Mouse (Mus musculus) limb, embryonic 11.5 days (tissue): ENCODE data around the gene Colq. TPM values are rescaled to one million over a fixed set of nuclear protein-coding genes. Genes with fewer than 3 reads are reported as not detected.

ENCODE experiments used
- ATAC-seq: fragments of 200-750 bp; cut with Nextera tagmentation; 2 replicates; pipeline ENCODE4 v1.8.0; 2017; ENCODE audit warnings: low read depth; ENCODE audit not compliant: insufficient number of reproducible peaks, low FRiP score, low TSS enrichment
- DNase-seq: peaks from one replicate; pipeline ENCODE4 v3.0.0-alpha.2; 2015; ENCODE audit warnings: low spot score
- H3K27ac ChIP-seq: fragments of 300-500 bp; sonication (generic); replicated peaks from 2 replicates; pipeline ENCODE4 v1.5.1; 2014; ENCODE audit warnings: low read depth, mild to moderate bottlenecking, low read length
- H3K27me3 ChIP-seq: fragments of 300-500 bp; sonication (generic); 2 replicates; pipeline ENCODE4 v1.6.1; 2014; ENCODE audit warnings: mild to moderate bottlenecking, low read length, mixed read lengths; ENCODE audit not compliant: control insufficient read depth, insufficient read depth
- H3K36me3 ChIP-seq: fragments of 300-500 bp; sonication (generic); 2 replicates; pipeline ENCODE4 v1.6.1; 2014; ENCODE audit warnings: mild to moderate bottlenecking, low read length, moderate library complexity, mixed read lengths; ENCODE audit not compliant: control insufficient read depth, insufficient read depth
- H3K4me1 ChIP-seq: fragments of 300-500 bp; sonication (generic); 2 replicates; pipeline ENCODE4 v1.6.1; 2014; ENCODE audit warnings: low read length, mixed read lengths; ENCODE audit not compliant: control insufficient read depth, insufficient read depth
- H3K4me2 ChIP-seq: fragments of 300-500 bp; sonication (generic); 2 replicates; pipeline ENCODE4 v1.6.1; 2014; ENCODE audit warnings: low read depth, mild to moderate bottlenecking, moderate library complexity; ENCODE audit not compliant: severe bottlenecking
- H3K4me3 ChIP-seq: fragments of 300-500 bp; sonication (generic); 2 replicates; pipeline ENCODE4 v1.5.1; 2014; ENCODE audit warnings: low read depth, low read length
- H3K9ac ChIP-seq: fragments of 300-500 bp; sonication (generic); 2 replicates; pipeline ENCODE4 v1.6.1; 2014; ENCODE audit warnings: mild to moderate bottlenecking, low read length
- H3K9me3 ChIP-seq: fragments of 300-500 bp; sonication (generic); 2 replicates; pipeline ENCODE4 v1.6.1; 2016; ENCODE audit warnings: low read length; ENCODE audit not compliant: control insufficient read depth
- whole genome bisulfite sequencing: fragments of 180-500 bp; shearing (Covaris S2); extraction: QIAGEN DNeasy Blood & Tissue Kit; methylation state at CpG from one replicate; pipeline ENCODE4 v1.1.7; 2014; 5-methylcytosine and 5-hydroxymethylcytosine counted together
- polyA plus RNA-seq: library from polyadenylated mRNA; unstranded; fragments of >200 nt; fragmentation: Nextera tagmentation; extraction: Ambion mirVana; gene quantifications from 2 replicates; pipeline ENCODE4 v1.2.1, GENCODE M21; 2014

Colq gene
- 0.24 and 0.51 TPM in 2 replicates for polyA plus RNA-seq

- no peaks in the 10 kb centered on the region; the same call in 1 of the 2 replicates for H3K9me3 ChIP-seq
- 85% methylated on average over 3 of the region's 3 CpGs for WGBS
- DNase-seq (no peak), ATAC-seq (no peak)
- no peak within 1 kb of the TSS for H3K4me3 ChIP-seq
- H3K4me2 ChIP-seq: no peak within 1 kb of the TSS
- no peaks in the 10 kb centered on the region for H3K36me3 ChIP-seq
- no peak within 1 kb of the TSS for H3K9ac ChIP-seq
- no peaks in the 10 kb centered on the region for H3K4me1 ChIP-seq
- H3K27me3 ChIP-seq: no peaks in the 10 kb centered on the region
- H3K27ac ChIP-seq: no peak within 1 kb of the TSS
Observed at GRCm38 (mm10) chr14:31591243-31591642, at the start of gene Colq. Gene Colq (minus strand): TSS chr14:31591343.

GRCm38 (mm10) chr14:31640346-31640889 is 49.3 kb upstream of the Colq start, which contains the start of gene Gm49387:
Gene Gm49387 (minus strand): TSS chr14:31640878.
- no peak for DNase-seq
- Histone ChIP-seq H3K4me2 (peak within 1 kb of the TSS; percentile 83), H3K4me3 (peak within 1 kb of the TSS; percentile 45), H3K27ac (no peak within 1 kb of the TSS), H3K36me3 (no peaks in the 10 kb centered on the region), H3K4me1 (no peaks in the 10 kb centered on the region), H3K9me3 (no peaks in the 10 kb centered on the region), H3K27me3 (no peaks in the 10 kb centered on the region), H3K9ac (peak within 1 kb of the TSS; percentile 60)
- ATAC-seq: peak; percentile 32
- WGBS: 4% methylated on average over 26 of the region's 26 CpGs

DNA sequence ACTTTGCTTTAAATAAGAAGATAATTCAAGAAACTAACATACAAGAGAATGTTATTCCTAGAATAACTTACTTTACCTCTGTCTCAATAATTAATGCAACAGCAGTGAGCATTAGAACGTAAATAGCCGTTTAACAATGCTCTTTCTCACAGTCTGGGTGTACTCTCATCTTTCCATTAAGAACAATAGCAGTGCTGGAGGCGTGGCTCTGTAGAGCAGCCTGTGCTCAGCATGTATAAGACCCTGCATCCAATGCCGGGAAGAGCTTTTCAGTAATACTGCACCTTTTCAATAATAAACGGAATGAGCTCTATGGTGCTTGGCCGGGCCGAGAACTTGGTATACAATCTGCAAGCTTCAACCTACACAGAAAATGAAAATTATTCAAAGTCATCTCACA is 39.5 kb upstream of the Colq start:
- no peaks in the 10 kb centered on the region for H3K9me3 ChIP-seq
- H3K27ac ChIP-seq: no peak overlapping the region
- no peak overlapping the region for H3K4me2 ChIP-seq
- no peaks in the 10 kb centered on the region for H3K27me3 ChIP-seq
- no peak for DNase-seq
- ATAC-seq: no peak
- no peak overlapping the region for H3K4me3 ChIP-seq
- H3K4me1 ChIP-seq: no peaks in the 10 kb centered on the region
- H3K9ac ChIP-seq: no peak overlapping the region
- 87% methylated on average over 7 of the region's 7 CpGs for whole genome bisulfite sequencing
- no peaks in the 10 kb centered on the region for H3K36me3 ChIP-seq

- WGBS: 85% methylated on average over 12 of the region's 12 CpGs
- H3K4me1 ChIP-seq: no peaks in the 10 kb centered on the region
- ATAC-seq (no peak), DNase-seq (no peak)
- H3K4me3 ChIP-seq: no peak overlapping the region
- no peaks in the 10 kb centered on the region for H3K27me3 ChIP-seq
- H3K27ac ChIP-seq: no peak overlapping the region
- H3K9ac ChIP-seq: no peak overlapping the region
- H3K9me3 ChIP-seq: no peaks in the 10 kb centered on the region
- H3K36me3 ChIP-seq: no peaks in the 10 kb centered on the region
- H3K4me2 ChIP-seq: no peak overlapping the region
Observed at GRCm38 (mm10) chr14:31622748-31623147, 31.6 kb upstream of the Colq start.

DNA sequence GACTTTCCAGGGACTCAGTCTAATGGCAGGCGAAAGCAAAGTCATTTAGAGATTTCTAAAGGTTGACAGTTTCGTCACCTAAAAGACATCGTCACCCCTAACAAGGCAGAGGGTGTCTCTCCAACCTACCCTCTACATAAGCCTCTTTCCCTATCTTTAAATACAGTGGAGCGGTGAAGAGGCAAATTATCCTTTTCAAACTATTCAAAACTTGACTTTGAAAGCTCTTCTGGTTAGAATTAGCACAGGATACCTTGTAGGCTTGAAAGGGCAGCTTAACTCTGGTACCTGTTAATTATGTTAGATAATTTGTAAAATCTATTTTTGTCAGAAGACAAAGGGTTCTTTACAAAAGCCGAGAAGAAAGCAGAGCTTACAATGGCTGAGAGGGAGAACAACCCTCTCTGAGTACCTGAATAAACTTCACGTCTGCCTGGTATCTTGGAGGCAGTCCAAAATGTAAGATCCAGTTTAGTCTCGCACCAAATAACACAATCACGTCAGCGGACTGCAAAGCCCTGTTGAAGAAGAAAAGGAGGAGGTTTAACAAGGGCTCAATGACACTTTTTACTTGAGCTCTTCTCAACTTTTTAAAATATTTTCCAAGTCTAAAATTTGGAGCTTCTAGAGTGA is 29.6 kb upstream of the Colq start:
- 89% methylated on average over 9 of the region's 9 CpGs for WGBS
- no peak overlapping the region for H3K4me3 ChIP-seq
- H3K27me3 ChIP-seq: no peaks in the 10 kb centered on the region
- H3K27ac ChIP-seq: no peak overlapping the region
- DNase-seq: no peak
- no peaks in the 10 kb centered on the region for H3K4me1 ChIP-seq
- no peaks in the 10 kb centered on the region for H3K9me3 ChIP-seq
- H3K9ac ChIP-seq: no peak overlapping the region
- ATAC-seq: no peak
- no peak overlapping the region for H3K4me2 ChIP-seq
- no peaks in the 10 kb centered on the region for H3K36me3 ChIP-seq

- Histone ChIP-seq H3K9ac (no peak overlapping the region), H3K27me3 (no peaks in the 10 kb centered on the region), H3K4me3 (no peak overlapping the region), H3K4me2 (no peak overlapping the region), H3K27ac (no peak overlapping the region), H3K36me3 (no peaks in the 10 kb centered on the region), H3K9me3 (no peaks in the 10 kb centered on the region), H3K4me1 (no peaks in the 10 kb centered on the region)
- 83% methylated on average over 3 of the region's 3 CpGs for WGBS
- ATAC-seq (no peak), DNase-seq (no peak)
Observed at GRCm38 (mm10) chr14:31617997-31618396, 26.9 kb upstream of the Colq start.

GRCm38 (mm10) chr14:31617204-31617603 is 26.1 kb upstream of the Colq start:
- Histone ChIP-seq H3K27me3 (no peaks in the 10 kb centered on the region), H3K36me3 (no peaks in the 10 kb centered on the region), H3K9me3 (no peaks in the 10 kb centered on the region), H3K9ac (no peak overlapping the region), H3K4me3 (no peak overlapping the region), H3K4me2 (no peak overlapping the region), H3K4me1 (no peaks in the 10 kb centered on the region), H3K27ac (no peak overlapping the region)
- WGBS: 93% methylated on average over 9 of the region's 9 CpGs
- DNase-seq (no peak), ATAC-seq (no peak)

GRCm38 (mm10) chr14:31613671-31614070 is 22.5 kb upstream of the Colq start:
- no peak overlapping the region for H3K4me3 ChIP-seq
- no peaks in the 10 kb centered on the region for H3K9me3 ChIP-seq
- ATAC-seq: no peak
- no peak for DNase-seq
- H3K4me1 ChIP-seq: no peaks in the 10 kb centered on the region
- H3K9ac ChIP-seq: no peak overlapping the region
- no peak overlapping the region for H3K27ac ChIP-seq
- no peaks in the 10 kb centered on the region for H3K27me3 ChIP-seq
- 90% methylated on average over 5 of the region's 5 CpGs for WGBS
- no peak overlapping the region for H3K4me2 ChIP-seq
- no peaks in the 10 kb centered on the region for H3K36me3 ChIP-seq

DNA sequence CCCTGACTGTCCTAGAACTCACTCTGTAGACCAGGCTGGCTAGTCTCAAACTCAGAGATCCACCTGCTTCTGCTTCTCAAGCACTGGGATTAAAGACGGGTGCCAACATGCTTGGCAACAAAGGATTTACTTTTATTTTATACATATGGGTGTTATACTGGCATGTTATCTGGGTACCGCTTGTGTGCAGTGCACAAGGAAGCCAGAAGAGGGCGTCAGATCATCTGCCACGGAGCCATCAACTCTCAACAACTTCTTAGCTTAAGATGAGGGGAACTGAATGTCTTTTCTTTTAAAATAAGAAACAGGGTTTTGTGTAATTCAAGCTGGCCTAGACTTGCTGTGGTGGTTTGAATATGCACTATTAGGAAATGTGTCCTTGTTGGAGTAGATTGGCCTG is 20.8 kb upstream of the Colq start:
- Histone ChIP-seq H3K36me3 (no peaks in the 10 kb centered on the region), H3K9ac (no peak overlapping the region), H3K4me2 (no peak overlapping the region), H3K4me3 (no peak overlapping the region), H3K27ac (no peak overlapping the region), H3K9me3 (no peaks in the 10 kb centered on the region), H3K27me3 (no peaks in the 10 kb centered on the region), H3K4me1 (no peaks in the 10 kb centered on the region)
- DNase-seq (no peak), ATAC-seq (no peak)
- WGBS: 69% methylated on average over 4 of the region's 4 CpGs
